Mouse (Mus musculus): ENCODE data around the gene Rims3.

DNA sequence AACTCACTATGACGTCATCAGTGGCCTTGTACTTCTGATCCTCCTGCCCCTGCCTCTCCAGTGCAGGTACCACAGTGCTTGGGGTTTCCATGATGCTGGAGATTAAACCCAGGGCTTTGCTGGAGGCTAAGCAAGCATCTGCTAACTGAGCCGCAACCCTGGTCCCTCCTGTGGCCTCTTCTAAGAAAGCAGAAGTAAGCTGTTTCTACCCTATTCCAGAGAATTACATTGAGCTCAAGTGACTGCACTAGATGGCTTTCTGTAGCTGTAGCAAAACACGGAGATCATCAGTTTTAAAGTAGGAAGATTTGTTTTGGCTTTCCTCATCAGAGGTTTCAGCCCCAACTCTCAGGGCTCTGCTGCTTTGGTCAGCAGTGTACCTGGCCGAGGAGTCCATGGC lies 59.9 kb downstream of the Rims3 start:
- TF ChIP-seq CTCF (IDR thresholded peaks at IDR 0.05; ENCODE audit: low read depth) (no peak), EP300 (IDR thresholded peaks at IDR 0.05; ENCODE audit: low read depth) (no peak)

Measured in heart, postnatal 0 days (tissue).